Mouse (Mus musculus): ENCODE measurements around the gene Gpc3. TPM values are rescaled to one million over a fixed set of nuclear protein-coding genes. Genes with fewer than 3 reads are reported as not detected.

Gene Gpc3
- total and polyA plus RNA-seq, 3 experiments: 11.9 to 14.8 (median 13.2) TPM

DNA sequence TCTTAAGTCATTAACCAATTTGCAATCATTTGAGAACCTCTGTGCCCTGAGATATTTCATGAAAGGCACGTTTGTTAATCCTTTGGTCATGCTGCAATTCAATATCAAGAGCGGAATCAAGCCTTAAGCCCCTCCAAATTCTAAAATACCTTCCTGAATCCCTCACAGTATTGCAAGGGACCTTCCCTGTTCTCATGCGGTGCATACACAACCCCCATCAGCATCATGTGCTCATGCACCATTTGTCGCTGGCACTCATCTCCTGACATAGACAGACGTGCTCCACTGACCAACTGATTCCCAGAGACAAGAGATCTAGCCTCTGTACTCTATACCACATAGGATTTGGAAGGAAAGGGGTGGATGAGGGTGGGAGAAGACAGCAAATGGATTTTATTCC lies 87.7 kb downstream of the Gpc3 start:
- DNase-seq: no peak
- TF ChIP-seq POLR2A (IDR thresholded peaks at IDR 0.05; ENCODE audit: insufficient read depth, low read depth, low read length): no peak
- no peak for TF ChIP-seq EP300 (IDR thresholded peaks at IDR 0.05; ENCODE audit: insufficient read depth, low read depth, low read length)
- no peak for TF ChIP-seq CTCF (IDR thresholded peaks at IDR 0.05)
- WGBS: 80% methylated on average over 5 of the region's 5 CpGs
- Histone ChIP-seq H3K27ac (no peak overlapping the region), H3K4me1 (ENCODE audit: control insufficient read depth, insufficient read depth, low read length) (no peaks in the 10 kb centered on the region), H3K79me2 (replicated peaks; ENCODE audit: control insufficient read depth, insufficient read depth, low read length) (no peaks in the 10 kb centered on the region), H3K36me3 (ENCODE audit: control insufficient read depth, insufficient read depth, low read length) (no peaks in the 10 kb centered on the region), H3K9ac (ENCODE audit: low read depth, low read length) (no peak overlapping the region), H3K27me3 (ENCODE audit: control insufficient read depth, insufficient read depth, low read length) (no peaks in the 10 kb centered on the region), H3K4me3 (no peak overlapping the region)
- intact Hi-C loops (cut with DNase I): no loop called here

DNA sequence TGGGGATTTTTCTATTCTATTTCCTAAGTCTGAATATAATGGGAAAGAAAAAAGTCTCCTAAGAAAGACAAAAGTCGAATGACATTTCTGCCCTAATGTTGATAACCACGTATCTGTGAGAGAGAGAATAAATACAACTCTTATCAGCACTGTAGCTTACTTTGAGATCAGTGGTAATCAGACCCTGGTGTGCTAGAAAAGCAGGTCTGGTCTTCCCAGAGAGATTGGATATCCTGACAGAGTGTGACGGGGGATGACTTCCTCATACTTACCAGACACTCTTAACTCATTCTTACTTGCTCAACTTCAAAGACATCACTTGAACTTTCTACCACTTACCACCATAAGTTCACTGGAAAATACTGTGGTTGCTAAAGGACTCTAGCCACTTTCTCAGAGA lies 88.6 kb downstream of the Gpc3 start:
- H3K36me3 ChIP-seq (ENCODE audit: control insufficient read depth, insufficient read depth, low read length): no peaks in the 10 kb centered on the region
- DNase-seq: no peak
- WGBS: 47% methylated on average over 3 of the region's 3 CpGs
- TF ChIP-seq POLR2A (IDR thresholded peaks at IDR 0.05; ENCODE audit: insufficient read depth, low read depth, low read length) (no peak), CTCF (IDR thresholded peaks at IDR 0.05) (no peak), EP300 (IDR thresholded peaks at IDR 0.05; ENCODE audit: insufficient read depth, low read depth, low read length) (no peak)
- H3K4me1 ChIP-seq (ENCODE audit: control insufficient read depth, insufficient read depth, low read length): no peaks in the 10 kb centered on the region
- H3K79me2 ChIP-seq (replicated peaks; ENCODE audit: control insufficient read depth, insufficient read depth, low read length): no peaks in the 10 kb centered on the region
- no peaks in the 10 kb centered on the region for H3K27me3 ChIP-seq (ENCODE audit: control insufficient read depth, insufficient read depth, low read length)
- no peak overlapping the region for H3K27ac ChIP-seq
- H3K9ac ChIP-seq (ENCODE audit: low read depth, low read length): no peak overlapping the region
- H3K4me3 ChIP-seq: no peak overlapping the region
- intact Hi-C loops (cut with DNase I): no loop called here

DNA sequence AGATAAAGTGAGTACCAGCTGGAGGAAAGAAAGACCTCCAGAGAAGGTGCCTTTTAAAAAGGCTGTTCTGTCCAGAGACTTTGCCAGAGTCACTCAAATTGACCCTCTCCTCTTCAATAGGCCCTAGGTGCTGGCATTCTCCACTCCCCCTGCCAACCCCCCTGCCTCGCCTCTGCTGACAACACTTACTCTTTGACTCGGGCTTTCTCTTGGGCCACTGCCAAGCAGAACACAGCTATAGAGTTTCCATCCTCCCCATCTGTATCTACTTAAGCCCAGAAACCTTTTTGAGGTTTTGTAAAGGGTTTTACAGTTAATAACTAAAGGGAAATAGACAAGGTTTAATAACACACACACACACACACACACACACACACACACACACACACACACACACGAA lies 99.2 kb downstream of the Gpc3 start:
- no peak overlapping the region for H3K4me3 ChIP-seq
- H3K27me3 ChIP-seq (ENCODE audit: control insufficient read depth, insufficient read depth, low read length): no peaks in the 10 kb centered on the region
- no peak overlapping the region for H3K9ac ChIP-seq (ENCODE audit: low read depth, low read length)
- WGBS: 30% methylated on average over 3 of the region's 3 CpGs
- H3K36me3 ChIP-seq (ENCODE audit: control insufficient read depth, insufficient read depth, low read length): no peaks in the 10 kb centered on the region
- H3K4me1 ChIP-seq (ENCODE audit: control insufficient read depth, insufficient read depth, low read length): no peaks in the 10 kb centered on the region
- intact Hi-C loops (cut with DNase I): no loop called here
- no peak for TF ChIP-seq EP300 (IDR thresholded peaks at IDR 0.05; ENCODE audit: insufficient read depth, low read depth, low read length)
- TF ChIP-seq CTCF (IDR thresholded peaks at IDR 0.05): no peak
- TF ChIP-seq POLR2A (IDR thresholded peaks at IDR 0.05; ENCODE audit: insufficient read depth, low read depth, low read length): no peak
- H3K27ac ChIP-seq: no peak overlapping the region
- no peaks in the 10 kb centered on the region for H3K79me2 ChIP-seq (replicated peaks; ENCODE audit: control insufficient read depth, insufficient read depth, low read length)
- no peak for DNase-seq

DNA sequence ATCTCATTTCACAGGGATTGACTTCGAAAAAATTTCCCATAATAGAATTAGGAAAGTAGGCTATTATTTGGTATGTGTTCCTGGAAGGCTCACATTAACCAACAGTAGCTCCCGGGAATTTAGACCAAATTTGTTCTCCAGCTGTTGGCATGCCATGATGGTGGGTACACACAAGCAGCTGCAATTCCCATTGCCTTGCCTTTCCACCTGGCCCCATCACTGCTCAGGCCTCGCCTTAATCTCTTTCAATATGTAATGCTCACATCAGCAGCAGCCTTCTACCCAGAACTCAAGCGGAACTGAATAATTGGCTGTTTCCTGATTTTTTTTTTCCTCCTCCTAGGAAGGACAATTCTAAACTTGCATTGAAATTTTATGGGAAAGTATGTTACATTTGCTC lies 102.6 kb downstream of the Gpc3 start:
- no peak for TF ChIP-seq EP300 (IDR thresholded peaks at IDR 0.05; ENCODE audit: insufficient read depth, low read depth, low read length)
- H3K9ac ChIP-seq (ENCODE audit: low read depth, low read length): no peak overlapping the region
- H3K27ac ChIP-seq: no peak overlapping the region
- H3K4me3 ChIP-seq: no peak overlapping the region
- no peaks in the 10 kb centered on the region for H3K36me3 ChIP-seq (ENCODE audit: control insufficient read depth, insufficient read depth, low read length)
- 86% methylated on average over 4 of the region's 4 CpGs for WGBS
- no peak for DNase-seq
- H3K4me1 ChIP-seq (ENCODE audit: control insufficient read depth, insufficient read depth, low read length): no peaks in the 10 kb centered on the region
- H3K27me3 ChIP-seq (ENCODE audit: control insufficient read depth, insufficient read depth, low read length): no peaks in the 10 kb centered on the region
- no peaks in the 10 kb centered on the region for H3K79me2 ChIP-seq (replicated peaks; ENCODE audit: control insufficient read depth, insufficient read depth, low read length)
- intact Hi-C loops (cut with DNase I): no loop called here

DNA sequence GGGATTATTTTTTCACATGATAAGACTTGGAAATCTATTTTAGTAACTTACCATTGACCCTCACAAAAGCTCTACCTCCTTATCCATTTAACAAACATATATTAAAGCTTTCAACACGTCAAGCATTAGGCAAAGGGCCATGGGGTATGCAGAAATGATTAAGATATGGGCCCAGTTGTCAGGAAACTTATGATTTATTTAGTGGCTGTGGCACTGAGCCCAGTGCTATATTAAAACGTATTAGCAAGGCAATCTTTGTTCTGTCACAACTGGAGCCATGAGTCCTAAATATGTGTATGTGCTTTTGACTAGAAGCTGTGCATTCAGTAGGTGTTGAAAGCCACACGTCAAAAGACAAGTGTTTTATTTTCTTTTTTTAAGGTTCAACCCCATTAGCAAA lies 109.9 kb downstream of the Gpc3 start:
- Histone ChIP-seq H3K79me2 (replicated peaks; ENCODE audit: control insufficient read depth, insufficient read depth, low read length) (no peaks in the 10 kb centered on the region), H3K27ac (no peak overlapping the region)
- whole genome bisulfite sequencing: 34% methylated on average over 3 of the region's 3 CpGs

GRCm38 (mm10) chrX:52489461-52489860 lies 124.3 kb downstream of the Gpc3 start:
- Histone ChIP-seq H3K27me3 (ENCODE audit: control insufficient read depth, insufficient read depth, low read length) (no peaks in the 10 kb centered on the region), H3K36me3 (ENCODE audit: control insufficient read depth, insufficient read depth, low read length) (no peaks in the 10 kb centered on the region), H3K79me2 (replicated peaks; ENCODE audit: control insufficient read depth, insufficient read depth, low read length) (no peaks in the 10 kb centered on the region), H3K27ac (no peak overlapping the region), H3K4me1 (ENCODE audit: control insufficient read depth, insufficient read depth, low read length) (no peaks in the 10 kb centered on the region), H3K4me3 (no peak overlapping the region), H3K9ac (ENCODE audit: low read depth, low read length) (no peak overlapping the region)
- intact Hi-C loops (cut with DNase I): no loop called here
- 62% methylated on average over 4 of the region's 4 CpGs for WGBS
- TF ChIP-seq CTCF (IDR thresholded peaks at IDR 0.05): no peak
- TF ChIP-seq POLR2A (IDR thresholded peaks at IDR 0.05; ENCODE audit: insufficient read depth, low read depth, low read length): no peak
- TF ChIP-seq EP300 (IDR thresholded peaks at IDR 0.05; ENCODE audit: insufficient read depth, low read depth, low read length): no peak
- no peak for DNase-seq

More for the DNA sequence above, 109.9 kb downstream of the Gpc3 start:
- Histone ChIP-seq H3K36me3 (ENCODE audit: control insufficient read depth, insufficient read depth, low read length) (no peaks in the 10 kb centered on the region), H3K27me3 (ENCODE audit: control insufficient read depth, insufficient read depth, low read length) (no peaks in the 10 kb centered on the region), H3K9ac (ENCODE audit: low read depth, low read length) (no peak overlapping the region), H3K4me3 (no peak overlapping the region), H3K4me1 (ENCODE audit: control insufficient read depth, insufficient read depth, low read length) (no peaks in the 10 kb centered on the region)
- DNase-seq: no peak
- intact Hi-C loops (cut with DNase I): no loop called here
- TF ChIP-seq EP300 (IDR thresholded peaks at IDR 0.05; ENCODE audit: insufficient read depth, low read depth, low read length) (no peak), CTCF (IDR thresholded peaks at IDR 0.05) (no peak), POLR2A (IDR thresholded peaks at IDR 0.05; ENCODE audit: insufficient read depth, low read depth, low read length) (no peak)
